Mouse (Mus musculus): ENCODE measurements at regions not wholly inside any gene's neighbourhood (a gene's known extent, or its start where the extent isn't known, plus 50 kb on each side); places are given as distances from the start of the nearest gene placed in this dataset.

- H3K4me2 ChIP-seq: no peak overlapping the region
- no peaks in the 10 kb centered on the region for H3K36me3 ChIP-seq
- H3K9me3 ChIP-seq: no peaks in the 10 kb centered on the region
- no peaks in the 10 kb centered on the region for H3K27me3 ChIP-seq
- 64% methylated on average over 1 of the region's 1 CpGs for WGBS
- H3K4me3 ChIP-seq: no peak overlapping the region
- no peak overlapping the region for H3K9ac ChIP-seq
- ATAC-seq (ENCODE audit: borderline replicate concordance, extremely low read depth, low FRiP score, low TSS enrichment): no peak
- no peak overlapping the region for H3K27ac ChIP-seq
- no peaks in the 10 kb centered on the region for H3K4me1 ChIP-seq
Observed at GRCm38 (mm10) chr5:111968701-111969100, 235.0 kb downstream of the Gm26897 start.

- WGBS: 75% methylated on average over 3 of the region's 3 CpGs
- Histone ChIP-seq H3K27me3 (no peaks in the 10 kb centered on the region), H3K4me1 (no peaks in the 10 kb centered on the region), H3K9ac (no peak overlapping the region), H3K4me2 (no peak overlapping the region), H3K27ac (no peak overlapping the region), H3K9me3 (no peaks in the 10 kb centered on the region), H3K36me3 (no peaks in the 10 kb centered on the region), H3K4me3 (no peak overlapping the region)
- no peak for ATAC-seq (ENCODE audit: borderline replicate concordance, extremely low read depth, low FRiP score, low TSS enrichment)
Observed at GRCm38 (mm10) chr5:111971193-111971592, 237.5 kb downstream of the Gm26897 start.

GRCm38 (mm10) chr5:111971952-111972351 lies 238.2 kb downstream of the Gm26897 start:
- H3K4me2 ChIP-seq: no peak overlapping the region
- no peaks in the 10 kb centered on the region for H3K27me3 ChIP-seq
- no peak for ATAC-seq (ENCODE audit: borderline replicate concordance, extremely low read depth, low FRiP score, low TSS enrichment)
- no peaks in the 10 kb centered on the region for H3K9me3 ChIP-seq
- H3K27ac ChIP-seq: no peak overlapping the region
- H3K4me3 ChIP-seq: no peak overlapping the region
- H3K9ac ChIP-seq: no peak overlapping the region
- WGBS: 39% methylated on average over 3 of the region's 3 CpGs
- no peaks in the 10 kb centered on the region for H3K4me1 ChIP-seq
- H3K36me3 ChIP-seq: no peaks in the 10 kb centered on the region

GRCm38 (mm10) chr5:111975686-111976085 lies 242.0 kb downstream of the Gm26897 start:
- no peaks in the 10 kb centered on the region for H3K9me3 ChIP-seq
- no peak for ATAC-seq (ENCODE audit: borderline replicate concordance, extremely low read depth, low FRiP score, low TSS enrichment)
- no peak overlapping the region for H3K4me3 ChIP-seq
- no peaks in the 10 kb centered on the region for H3K4me1 ChIP-seq
- H3K4me2 ChIP-seq: no peak overlapping the region
- 49% methylated on average over 7 of the region's 7 CpGs for WGBS
- no peaks in the 10 kb centered on the region for H3K27me3 ChIP-seq
- H3K9ac ChIP-seq: no peak overlapping the region
- H3K27ac ChIP-seq: no peak overlapping the region
- no peaks in the 10 kb centered on the region for H3K36me3 ChIP-seq

- H3K4me3 ChIP-seq: no peak overlapping the region
- no peak overlapping the region for H3K27ac ChIP-seq
- no peaks in the 10 kb centered on the region for H3K9me3 ChIP-seq
- H3K36me3 ChIP-seq: no peaks in the 10 kb centered on the region
- H3K9ac ChIP-seq: no peak overlapping the region
- ATAC-seq (ENCODE audit: borderline replicate concordance, extremely low read depth, low FRiP score, low TSS enrichment): no peak
- H3K4me1 ChIP-seq: no peaks in the 10 kb centered on the region
- H3K27me3 ChIP-seq: no peaks in the 10 kb centered on the region
- H3K4me2 ChIP-seq: no peak overlapping the region
- 76% methylated on average over 3 of the region's 3 CpGs for WGBS
Observed at GRCm38 (mm10) chr5:111979601-111980000, 245.9 kb downstream of the Gm26897 start.

- no peak overlapping the region for H3K27ac ChIP-seq
- H3K4me3 ChIP-seq: no peak overlapping the region
- H3K36me3 ChIP-seq: no peaks in the 10 kb centered on the region
- WGBS: 82% methylated on average over 2 of the region's 2 CpGs
- ATAC-seq (ENCODE audit: borderline replicate concordance, extremely low read depth, low FRiP score, low TSS enrichment): no peak
- no peaks in the 10 kb centered on the region for H3K4me1 ChIP-seq
- no peak overlapping the region for H3K4me2 ChIP-seq
- no peaks in the 10 kb centered on the region for H3K9me3 ChIP-seq
- H3K27me3 ChIP-seq: no peaks in the 10 kb centered on the region
- no peak overlapping the region for H3K9ac ChIP-seq
Observed at GRCm38 (mm10) chr5:111982106-111982505, 248.4 kb downstream of the Gm26897 start.

- Histone ChIP-seq H3K9me3 (no peaks in the 10 kb centered on the region), H3K9ac (no peak overlapping the region), H3K4me2 (no peak overlapping the region), H3K27me3 (no peaks in the 10 kb centered on the region), H3K4me1 (no peaks in the 10 kb centered on the region), H3K36me3 (no peaks in the 10 kb centered on the region), H3K4me3 (no peak overlapping the region), H3K27ac (no peak overlapping the region)
- no peak for ATAC-seq (ENCODE audit: borderline replicate concordance, extremely low read depth, low FRiP score, low TSS enrichment)
- WGBS: 71% methylated on average over 8 of the region's 8 CpGs
Observed at GRCm38 (mm10) chr5:111985997-111986396, 252.3 kb downstream of the Gm26897 start.

GRCm38 (mm10) chr5:111987036-111987435 lies 253.3 kb downstream of the Gm26897 start:
- no peak overlapping the region for H3K4me2 ChIP-seq
- 50% methylated on average over 6 of the region's 6 CpGs for WGBS
- no peak for ATAC-seq (ENCODE audit: borderline replicate concordance, extremely low read depth, low FRiP score, low TSS enrichment)
- H3K4me3 ChIP-seq: no peak overlapping the region
- H3K9me3 ChIP-seq: no peaks in the 10 kb centered on the region
- H3K4me1 ChIP-seq: no peaks in the 10 kb centered on the region
- H3K9ac ChIP-seq: no peak overlapping the region
- no peak overlapping the region for H3K27ac ChIP-seq
- H3K27me3 ChIP-seq: no peaks in the 10 kb centered on the region
- no peaks in the 10 kb centered on the region for H3K36me3 ChIP-seq

GRCm38 (mm10) chr5:111991805-111992204 lies 258.1 kb downstream of the Gm26897 start:
- Histone ChIP-seq H3K4me2 (no peak overlapping the region), H3K36me3 (no peaks in the 10 kb centered on the region), H3K4me1 (no peaks in the 10 kb centered on the region), H3K27me3 (no peaks in the 10 kb centered on the region), H3K9ac (no peak overlapping the region), H3K27ac (no peak overlapping the region), H3K9me3 (no peaks in the 10 kb centered on the region), H3K4me3 (no peak overlapping the region)
- ATAC-seq (ENCODE audit: borderline replicate concordance, extremely low read depth, low FRiP score, low TSS enrichment): no peak
- 81% methylated on average over 10 of the region's 10 CpGs for WGBS

- no peak overlapping the region for H3K4me2 ChIP-seq
- no peak overlapping the region for H3K4me3 ChIP-seq
- WGBS: 58% methylated on average over 7 of the region's 7 CpGs
- ATAC-seq (ENCODE audit: borderline replicate concordance, extremely low read depth, low FRiP score, low TSS enrichment): no peak
- no peaks in the 10 kb centered on the region for H3K9me3 ChIP-seq
- H3K9ac ChIP-seq: no peak overlapping the region
- no peaks in the 10 kb centered on the region for H3K36me3 ChIP-seq
- no peaks in the 10 kb centered on the region for H3K27me3 ChIP-seq
- H3K27ac ChIP-seq: no peak overlapping the region
- H3K4me1 ChIP-seq: no peaks in the 10 kb centered on the region
Observed at GRCm38 (mm10) chr5:111993221-111993620, 259.1 kb downstream of the Cryba4 start.

GRCm38 (mm10) chr5:111993930-111994329 lies 258.4 kb downstream of the Cryba4 start:
- H3K4me1 ChIP-seq: no peaks in the 10 kb centered on the region
- H3K36me3 ChIP-seq: no peaks in the 10 kb centered on the region
- WGBS: 70% methylated on average over 9 of the region's 9 CpGs
- no peak overlapping the region for H3K27ac ChIP-seq
- ATAC-seq (ENCODE audit: borderline replicate concordance, extremely low read depth, low FRiP score, low TSS enrichment): no peak
- no peaks in the 10 kb centered on the region for H3K27me3 ChIP-seq
- no peak overlapping the region for H3K9ac ChIP-seq
- no peak overlapping the region for H3K4me3 ChIP-seq
- H3K9me3 ChIP-seq: no peaks in the 10 kb centered on the region
- no peak overlapping the region for H3K4me2 ChIP-seq

- Histone ChIP-seq H3K9me3 (no peaks in the 10 kb centered on the region), H3K36me3 (no peaks in the 10 kb centered on the region), H3K9ac (no peak overlapping the region), H3K4me2 (no peak overlapping the region), H3K27me3 (no peaks in the 10 kb centered on the region; the same call in 1 of the 2 replicates), H3K4me3 (no peak overlapping the region), H3K27ac (no peak overlapping the region), H3K4me1 (0 out of 2 replicates have a peak, but pooled peaks cover under 1% of the 10 kb centered on the region)
- WGBS: 54% methylated on average over 3 of the region's 3 CpGs
- no peak for ATAC-seq (ENCODE audit: borderline replicate concordance, extremely low read depth, low FRiP score, low TSS enrichment)
Observed at GRCm38 (mm10) chr5:111996806-111997205, 255.5 kb downstream of the Cryba4 start.
